Mouse (Mus musculus): ENCODE data around the gene Daglb. TPM values are rescaled to one million over a fixed set of nuclear protein-coding genes. Genes with fewer than 3 reads are reported as not detected.

The Daglb gene
- polyA plus RNA-seq, 1 experiment from 2014 or later = 16.2 TPM

DNA sequence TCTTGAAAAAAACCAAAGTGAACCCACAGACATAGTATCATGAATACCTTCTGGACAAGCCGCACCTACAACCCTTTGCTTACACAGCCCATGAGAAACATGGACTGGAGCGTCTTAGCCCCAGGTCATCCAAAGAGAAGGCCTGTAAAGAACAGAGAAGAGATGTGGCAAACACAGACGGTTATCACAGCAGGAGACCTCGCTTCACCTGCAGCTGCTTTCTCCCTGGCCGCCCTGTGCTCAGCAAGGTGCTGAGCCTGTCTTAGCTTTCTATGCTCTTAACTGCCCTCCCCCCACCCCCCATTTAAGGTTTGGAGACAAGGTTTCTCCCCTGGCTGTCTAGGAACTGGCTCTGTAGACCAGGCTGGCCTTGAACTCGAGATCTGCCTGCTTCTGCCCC, 90.8 kb downstream of the Daglb start:
- Histone ChIP-seq H3K4me1 (peaks cover 25% of the 10 kb centered on the region), H3K27ac (replicated peaks) (no peak overlapping the region), H3K4me3 (no peak overlapping the region), H3K9ac (replicated peaks) (no peak overlapping the region), H3K27me3 (no peaks in the 10 kb centered on the region), H3K36me3 (no peaks in the 10 kb centered on the region), H3K4me2 (replicated peaks) (no peak overlapping the region), H3K9me3 (no peaks in the 10 kb centered on the region)
- no peak for ATAC-seq (replicated peaks)
- WGBS = 72% methylated on average over 6 of the region's 6 CpGs

Other genes with a start within 250 kb of the Daglb start
- gene Spdye4a, start 237.7 kb upstream of the Daglb start, polyA plus RNA-seq (2015; fragmentation: Nextera tagmentation; extraction: Ambion mirVana) = not detected in 2 replicates
- gene Zfp12, start 229.4 kb upstream of the Daglb start, polyA plus RNA-seq (2015; fragmentation: Nextera tagmentation; extraction: Ambion mirVana) = 27.1 and 28.8 TPM in 2 replicates
- gene Zfp316, start 194.6 kb upstream of the Daglb start, polyA plus RNA-seq (2015; fragmentation: Nextera tagmentation; extraction: Ambion mirVana) = 12.7 and 13.6 TPM in 2 replicates
- 0.08 TPM in 1 of 2 replicates, not detected in the other for gene Zfp853, start 171.0 kb upstream of the Daglb start, polyA plus RNA-seq (2015; fragmentation: Nextera tagmentation; extraction: Ambion mirVana)
- gene E130309D02Rik, start 149.2 kb upstream of the Daglb start, polyA plus RNA-seq (2015; fragmentation: Nextera tagmentation; extraction: Ambion mirVana) = 47.9 and 50.4 TPM in 2 replicates
- 73.5 and 75.0 TPM in 2 replicates for gene Zdhhc4, start 135.3 kb upstream of the Daglb start, polyA plus RNA-seq (2015; fragmentation: Nextera tagmentation; extraction: Ambion mirVana)
- 0.42 and 0.88 TPM in 2 replicates for gene Grid2ip, start 107.2 kb upstream of the Daglb start, polyA plus RNA-seq (2015; fragmentation: Nextera tagmentation; extraction: Ambion mirVana)
- 117 and 128 TPM in 2 replicates for gene Kdelr2, start 60.7 kb upstream of the Daglb start, polyA plus RNA-seq (2015; fragmentation: Nextera tagmentation; extraction: Ambion mirVana)
- 396 and 402 TPM in 2 replicates for gene Rac1, start 63.5 kb downstream of the Daglb start, polyA plus RNA-seq (2015; fragmentation: Nextera tagmentation; extraction: Ambion mirVana)
- gene Cyth3, start 157.9 kb downstream of the Daglb start, polyA plus RNA-seq (2015; fragmentation: Nextera tagmentation; extraction: Ambion mirVana) = 38.4 and 42.6 TPM in 2 replicates

Data from forebrain, embryonic 15.5 days (tissue).